Comparison of ENCODE assay signal across 8 mouse cellular contexts in genomic region chr10:42714676-42715075, GRCm38 (mm10). TPM values are rescaled to one million over a fixed set of nuclear protein-coding genes. Genes with fewer than 3 reads are reported as not detected.
DNase-seq lines count a peak whose midpoint lies in the region; ATAC-seq and TF ChIP-seq lines count a peak whose summit lies in the region.

No protein-coding gene starts in this region.

- no peak overlapping the region for H3K27ac ChIP-seq in lung, embryonic 16.5 days (ENCODE audit: low read length)
- H3K27ac ChIP-seq in thymus, adult 2 months (ENCODE audit: control insufficient read depth, insufficient read depth, low read length), result no peak overlapping the region

- ATAC-seq in lung, embryonic 16.5 days (ENCODE audit: low read depth), result no peak

- H3K4me2 ChIP-seq in lung, embryonic 16.5 days (ENCODE audit: low read depth, low read length), result peak overlapping the region; percentile 47; the same call in 1 of the 2 replicates

- no peak for TF ChIP-seq CTCF in thymus, adult 2 months (IDR thresholded peaks at IDR 0.05; ENCODE audit: borderline replicate concordance, control insufficient read depth, extremely low read depth, insufficient read depth, low read length, poor library complexity)

- 11% methylated on average over 9 of the region's 9 CpGs for WGBS in lung, embryonic 16.5 days
- WGBS in thymus, adult 2 months, result 47% methylated on average over 9 of the region's 9 CpGs

- no peak overlapping the region for H3K9ac ChIP-seq in lung, embryonic 16.5 days (ENCODE audit: low read length)

- no peaks in the 10 kb centered on the region for H3K36me3 ChIP-seq in lung, embryonic 16.5 days (ENCODE audit: control insufficient read depth, insufficient read depth, low read length)
- H3K36me3 ChIP-seq in thymus, adult 2 months (ENCODE audit: control insufficient read depth, insufficient read depth, low read length), result no peaks in the 10 kb centered on the region

- H3K4me3 ChIP-seq in lung, embryonic 16.5 days (ENCODE audit: low read length), result no peak overlapping the region
- H3K4me3 ChIP-seq in thymus, adult 2 months (ENCODE audit: control insufficient read depth, insufficient read depth, low read length), result no peak overlapping the region

- no peak for TF ChIP-seq POLR2A in thymus, adult 2 months (IDR thresholded peaks at IDR 0.05; ENCODE audit: control insufficient read depth, extremely low read depth, insufficient read depth, low read length, poor library complexity)

- H3K4me1 ChIP-seq in lung, embryonic 16.5 days (replicated peaks; ENCODE audit: control insufficient read depth, insufficient read depth, low read length), result peaks cover 7% of the 10 kb centered on the region
- peaks cover 8% of the 10 kb centered on the region for H3K4me1 ChIP-seq in thymus, adult 2 months (replicated peaks; ENCODE audit: control insufficient read depth, insufficient read depth, low read length)

- H3K27me3 ChIP-seq in lung, embryonic 16.5 days (ENCODE audit: control insufficient read depth, insufficient read depth, low read depth, low read length), result no peaks in the 10 kb centered on the region; the same call in 1 of the 2 replicates
- peaks cover 3% of the 10 kb centered on the region; the same call in 1 of the 2 replicates for H3K27me3 ChIP-seq in thymus, adult 2 months (ENCODE audit: control insufficient read depth, insufficient read depth, low read length)

- H3K9me3 ChIP-seq in lung, embryonic 16.5 days (ENCODE audit: control insufficient read depth, low read length), result no peaks in the 10 kb centered on the region

- DNase-seq in adrenal gland, postnatal 14 days, result peak; percentile 76
- no peak for DNase-seq in adrenal gland, adult 8-10 months
- DNase-seq in lung, postnatal 10 days, result no peak
- peak; percentile 42 for DNase-seq in kidney, postnatal 10 days
- peak; percentile 21 for DNase-seq in retina, embryonic 14.5 days (ENCODE audit: low spot score)
- no peak for DNase-seq in thymus, adult 2 months
- no peak for DNase-seq in left cerebral cortex, adult 11 months (ENCODE audit: low spot score)

RNA-seq across cellular contexts. Expression of gene Sec63, which starts 46.6 kb away (rescaled TPM):
- 56.2 and 70.6 TPM in 2 replicates for total RNA-seq in adrenal gland, postnatal 14 days (2021)
- 10 to 100 TPM; 78.3 to 92.2 (median 84.0) TPM for total RNA-seq in adrenal gland, adult 8-10 months (2022)
- polyA plus RNA-seq in lung, embryonic 16.5 days (2015; fragmentation: Nextera tagmentation; extraction: Ambion mirVana), result 17.8 and 19.6 TPM in 2 replicates
- 13.2 and 14.4 TPM in 2 replicates for polyA plus RNA-seq in thymus, adult 2 months (2012; rRNA removed)

Comparison
In these comparisons a context has a peak if more than half of its experiments do, and no peak if none do; other contexts are left out.
1. DNase-seq: peak in adrenal gland, postnatal 14 days (single experiment), kidney, postnatal 10 days (single experiment) and retina, embryonic 14.5 days (single experiment); none in adrenal gland, adult 8-10 months (single experiment), lung, postnatal 10 days (single experiment), thymus, adult 2 months (single experiment) and left cerebral cortex, adult 11 months (single experiment).